Mouse (Mus musculus) embryonic fibroblast, embryonic 13.5 days (primary cell): Measurements from ENCODE around the gene Trim17. TPM values are rescaled to one million over a fixed set of nuclear protein-coding genes. Genes with fewer than 3 reads are reported as not detected.

ENCODE experiments used
- H3K27ac ChIP-seq: 2 replicates; pipeline ENCODE4 v1.5.1; 2012; ENCODE audit warnings: low read length, control low read depth, inconsistent platforms; ENCODE audit not compliant: insufficient read depth
- H3K4me1 ChIP-seq: 2 replicates; pipeline ENCODE4 v1.6.1; 2011; ENCODE audit warnings: low read length; ENCODE audit not compliant: control insufficient read depth, insufficient read depth
- H3K4me3 ChIP-seq: 2 replicates; pipeline ENCODE4 v1.5.1; 2011; ENCODE audit warnings: mild to moderate bottlenecking, control low read depth, low read length; ENCODE audit not compliant: insufficient read depth
- CTCF ChIP-seq: IDR thresholded peaks from 2 replicates; pipeline ENCODE4 v1.5.1; 2011; ENCODE audit warnings: mild to moderate bottlenecking, control low read depth, low read length, moderate library complexity, borderline replicate concordance; ENCODE audit not compliant: insufficient read depth
- POLR2A ChIP-seq: IDR thresholded peaks from 2 replicates; pipeline ENCODE4 v1.6.1; 2011; ENCODE audit warnings: low read depth, mild to moderate bottlenecking, control low read depth, low read length, moderate library complexity
- polyA plus RNA-seq: library from polyadenylated mRNA; stranded (reverse); fragments of >200 nt; gene quantifications from 2 replicates; pipeline ENCODE4 v1.2.4, GENCODE M21; 2011; ENCODE audit warnings: low read depth; ENCODE audit not compliant: missing spikeins, insufficient read length

The Trim17 gene
- polyA plus RNA-seq = not detected in 2 replicates

DNA sequence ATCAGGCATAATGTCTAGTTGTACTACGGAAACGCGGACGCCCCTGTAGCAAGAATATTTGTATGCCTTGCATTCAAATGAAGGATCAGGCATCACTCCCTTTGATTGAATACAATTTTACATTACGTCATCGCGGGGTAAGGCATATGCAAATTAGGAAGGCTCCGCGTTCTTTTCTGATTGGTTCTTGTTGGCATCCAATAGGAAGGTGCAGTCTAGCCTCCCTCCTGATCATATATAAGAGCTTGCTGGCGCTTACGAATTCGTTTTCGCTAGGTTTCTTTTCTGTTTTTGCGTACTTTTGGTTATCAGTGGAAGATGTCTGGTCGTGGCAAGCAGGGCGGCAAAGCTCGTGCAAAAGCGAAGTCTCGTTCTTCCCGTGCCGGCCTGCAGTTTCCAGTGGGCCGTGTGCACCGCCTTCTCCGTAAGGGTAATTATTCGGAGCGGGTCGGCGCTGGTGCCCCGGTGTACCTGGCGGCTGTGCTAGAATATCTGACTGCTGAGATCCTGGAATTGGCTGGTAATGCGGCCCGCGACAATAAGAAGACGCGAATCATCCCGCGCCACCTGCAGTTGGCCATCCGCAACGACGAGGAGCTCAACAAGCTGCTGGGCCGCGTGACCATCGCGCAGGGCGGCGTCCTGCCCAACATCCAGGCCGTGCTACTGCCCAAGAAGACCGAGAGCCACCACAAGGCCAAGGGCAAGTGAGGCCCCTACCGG is at the start of gene Trim17, which contains the start of gene Hist3h2a:
Gene Trim17, plus strand, starts transcription at position 266 of the 723 bp plus-strand sequence.
Gene Hist3h2a, plus strand, starts transcription at position 266 of the 723 bp plus-strand sequence.
- 0 out of 2 replicates have a peak, but pooled peaks cover 6% of the 10 kb centered on the region for H3K4me1 ChIP-seq
- peak within 1 kb of the TSS; percentile 91 for H3K4me3 ChIP-seq
- peak within 1 kb of the TSS; percentile 82 for H3K27ac ChIP-seq
- TF ChIP-seq CTCF (peak; percentile 39; the same call in 1 of the 2 replicates), POLR2A (peak; percentile 100)

DNA sequence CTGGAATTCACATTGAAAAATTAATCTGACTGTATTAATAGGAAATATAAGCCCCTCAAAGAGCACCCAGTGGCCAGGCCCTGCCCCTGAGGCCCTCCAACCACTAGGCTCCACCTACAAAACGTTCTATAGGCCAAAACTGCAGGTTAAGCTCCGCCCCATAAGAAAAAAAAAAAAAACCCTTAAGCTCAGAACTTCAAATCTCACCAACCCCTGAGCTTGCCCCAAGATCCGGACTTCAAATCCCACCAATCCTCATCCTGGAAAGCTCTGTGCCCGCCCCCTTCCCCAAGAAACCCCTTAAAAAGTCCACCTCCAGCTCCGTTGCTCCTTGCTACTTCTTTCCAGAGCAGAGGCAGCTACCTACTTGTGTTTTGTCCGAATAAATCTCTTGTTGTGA is 49.6 kb upstream of the Trim17 start:
- peaks cover 3% of the 10 kb centered on the region; the same call in 1 of the 2 replicates for H3K4me1 ChIP-seq
- H3K4me3 ChIP-seq = no peak overlapping the region
- TF ChIP-seq CTCF (no peak), POLR2A (no peak)
- no peak overlapping the region for H3K27ac ChIP-seq

DNA sequence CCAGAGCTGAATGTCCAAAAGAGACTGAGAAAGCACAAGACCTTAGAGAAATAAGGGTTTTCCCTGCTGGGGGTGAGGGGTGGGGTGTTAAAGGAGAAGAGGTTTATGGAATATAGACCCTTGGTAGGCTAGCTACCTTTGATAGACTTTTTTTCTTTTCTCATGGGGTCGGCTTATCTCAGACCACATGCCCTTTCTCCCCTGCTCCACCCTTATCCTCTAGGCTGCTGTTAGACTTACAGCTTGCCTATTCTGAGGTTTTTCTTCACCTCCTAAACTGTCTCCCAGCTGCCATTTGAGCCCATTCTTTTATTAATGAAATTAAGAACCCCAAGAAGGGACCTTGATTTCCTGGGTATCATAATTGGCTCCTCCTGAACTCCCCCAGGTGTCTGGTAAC is 40.7 kb upstream of the Trim17 start:
- no peak overlapping the region for H3K4me3 ChIP-seq
- TF ChIP-seq CTCF = no peak
- no peak for TF ChIP-seq POLR2A

DNA sequence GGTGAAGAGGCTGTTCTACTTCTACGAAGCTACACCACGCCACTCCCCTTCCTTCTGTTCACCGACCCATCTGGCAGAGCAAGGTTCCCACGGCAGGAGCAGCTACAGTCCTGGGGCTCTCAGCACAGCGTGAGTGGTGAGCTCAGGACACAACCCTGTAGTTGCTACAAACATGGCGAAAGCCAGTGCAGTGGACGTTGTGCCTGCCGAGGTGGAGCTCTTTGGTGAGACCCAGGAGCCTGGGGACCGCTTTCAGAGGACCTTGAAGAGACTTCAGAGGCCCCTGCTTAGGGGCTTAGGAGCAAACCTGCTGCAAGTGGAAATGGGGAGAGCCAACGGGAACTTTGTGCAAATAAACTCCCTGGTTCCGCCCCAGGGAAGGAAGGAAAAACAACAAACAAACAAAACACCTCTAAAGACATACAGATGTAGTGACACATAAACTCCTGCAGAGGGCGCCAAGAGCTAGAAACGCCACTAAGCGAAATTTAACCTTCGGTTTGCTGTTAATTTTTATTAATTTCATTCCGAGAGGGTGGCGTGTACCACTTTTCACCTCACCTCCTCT is 39.9 kb upstream of the Trim17 start:
- TF ChIP-seq CTCF = no peak
- no peak for TF ChIP-seq POLR2A
- H3K27ac ChIP-seq = no peak overlapping the region
- H3K4me3 ChIP-seq = no peak overlapping the region
- H3K4me1 ChIP-seq = no peaks in the 10 kb centered on the region

More for the DNA sequence above, 40.7 kb upstream of the Trim17 start:
- Histone ChIP-seq H3K27ac (no peak overlapping the region), H3K4me1 (no peaks in the 10 kb centered on the region)

DNA sequence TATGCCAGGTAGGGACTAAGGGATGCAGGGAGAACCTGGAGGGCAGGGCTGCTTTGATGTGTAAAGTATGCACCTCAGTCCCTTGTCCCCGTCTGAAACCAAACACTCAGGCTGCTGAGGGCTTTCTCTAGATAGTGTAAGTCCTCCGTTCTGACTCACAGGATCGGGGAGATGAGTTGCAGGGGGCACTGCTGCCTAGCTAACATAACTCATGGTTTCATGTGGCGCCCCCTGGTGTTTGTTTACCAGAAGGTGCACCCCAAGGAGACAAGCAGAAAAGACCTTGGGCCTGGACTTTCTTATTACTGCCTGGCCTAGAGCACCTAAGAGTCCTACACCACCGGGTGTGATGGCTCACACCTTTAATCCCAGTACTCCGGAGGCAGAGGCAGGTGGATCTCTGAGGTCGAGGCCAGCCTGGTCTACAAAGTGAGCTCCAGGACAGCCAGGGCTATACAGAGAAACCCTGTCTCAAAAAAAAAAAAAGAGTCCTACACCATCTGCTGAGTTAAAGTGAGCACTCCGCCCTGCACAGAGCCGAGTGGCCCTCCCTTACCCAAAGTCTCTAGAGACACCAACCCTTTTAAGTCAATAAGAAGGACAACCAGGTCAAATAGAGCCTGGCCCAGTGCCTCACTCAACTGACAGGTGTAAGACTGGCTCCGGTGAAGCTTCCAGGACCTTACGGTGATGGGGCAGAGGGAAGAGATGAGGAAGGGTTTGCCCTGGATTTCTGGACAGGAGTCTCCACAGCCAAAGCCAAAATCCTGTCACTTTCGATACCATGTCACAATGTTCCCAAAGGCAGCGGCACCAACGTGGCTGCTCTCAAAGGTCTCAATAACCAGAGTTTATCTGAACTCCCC is 37.4 kb upstream of the Trim17 start:
- TF ChIP-seq CTCF = no peak
- no peak for TF ChIP-seq POLR2A
- no peak overlapping the region for H3K27ac ChIP-seq
- no peaks in the 10 kb centered on the region for H3K4me1 ChIP-seq
- H3K4me3 ChIP-seq = no peak overlapping the region

DNA sequence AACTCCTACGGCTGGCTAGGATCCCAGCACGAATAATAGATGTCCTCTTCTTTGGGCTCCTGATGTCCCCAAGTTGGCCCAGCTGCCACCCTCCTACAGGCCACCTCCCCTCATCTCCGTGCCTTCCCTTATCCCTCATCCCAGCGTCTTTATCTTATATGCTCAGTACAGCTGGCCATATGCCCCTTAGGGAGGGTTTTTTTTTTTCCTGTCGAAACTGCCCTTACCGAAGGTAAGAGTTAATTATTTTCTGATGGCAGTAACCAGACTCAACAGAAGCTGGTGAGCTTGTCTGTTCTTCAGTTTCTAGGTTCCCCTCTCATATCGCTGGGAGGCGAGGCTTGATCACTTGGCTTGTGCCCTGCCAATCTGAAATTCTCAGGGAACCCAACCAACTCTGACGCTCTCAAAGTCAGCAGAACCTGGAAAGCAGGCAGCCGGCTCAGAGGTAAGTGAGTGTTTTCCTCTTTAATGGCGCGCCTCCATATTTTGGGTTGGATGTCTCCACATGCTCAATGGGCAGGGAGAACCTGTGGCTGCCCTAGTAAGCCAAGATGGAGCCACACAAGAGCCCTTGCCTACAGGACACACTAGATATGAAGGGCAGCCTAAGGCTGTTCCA is 36.6 kb upstream of the Trim17 start, which contains the start of gene Btnl10:
Gene Btnl10, plus strand, starts transcription at position 164 of the 622 bp plus-strand sequence.
- Histone ChIP-seq H3K4me3 (no peak within 1 kb of the TSS), H3K4me1 (no peaks in the 10 kb centered on the region), H3K27ac (no peak within 1 kb of the TSS)
- no peak for TF ChIP-seq CTCF
- no peak for TF ChIP-seq POLR2A

DNA sequence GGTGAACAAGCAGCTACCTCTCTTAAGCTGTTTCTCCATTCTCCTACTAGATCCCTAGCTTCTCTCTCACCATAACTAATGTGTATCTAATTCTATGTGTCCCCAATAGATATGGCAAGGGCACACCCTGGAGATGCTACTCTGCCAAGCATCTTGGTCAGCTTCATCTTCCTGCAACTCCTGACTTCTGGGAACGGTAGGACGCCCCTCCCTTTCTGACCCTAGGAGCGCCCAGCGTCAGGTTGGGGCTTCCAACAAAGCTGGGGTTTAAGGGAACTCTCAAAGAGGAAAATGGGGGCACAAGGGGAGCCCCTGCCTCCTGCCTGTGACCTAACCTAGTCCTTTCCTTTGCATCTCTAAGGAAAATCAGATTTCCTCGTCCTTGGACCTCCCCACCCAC is 35.7 kb upstream of the Trim17 start:
- no peak for TF ChIP-seq POLR2A
- no peak for TF ChIP-seq CTCF
- Histone ChIP-seq H3K27ac (no peak overlapping the region), H3K4me3 (no peak overlapping the region), H3K4me1 (no peaks in the 10 kb centered on the region)

DNA sequence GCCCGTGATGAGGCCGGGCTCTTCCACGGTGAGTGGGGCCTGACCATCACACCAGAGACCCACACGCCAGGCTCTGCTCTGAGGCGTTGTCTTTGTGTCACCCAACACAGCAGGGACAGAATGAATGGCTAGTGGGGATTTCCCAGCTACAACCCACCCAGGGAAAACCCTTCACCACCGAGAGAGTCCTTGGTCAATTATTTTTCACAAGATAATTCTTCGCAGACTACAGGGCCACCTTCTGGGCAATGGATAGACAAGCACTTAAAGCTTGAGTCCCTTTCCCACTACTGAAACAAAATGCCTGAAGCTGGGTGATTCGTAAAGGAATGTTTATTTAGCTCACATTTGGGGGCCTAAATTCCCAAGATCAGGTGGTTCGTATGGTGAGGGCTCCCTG is 32.1 kb upstream of the Trim17 start:
- Histone ChIP-seq H3K4me1 (no peaks in the 10 kb centered on the region), H3K27ac (no peak overlapping the region), H3K4me3 (no peak overlapping the region)
- no peak for TF ChIP-seq CTCF
- TF ChIP-seq POLR2A = no peak

DNA sequence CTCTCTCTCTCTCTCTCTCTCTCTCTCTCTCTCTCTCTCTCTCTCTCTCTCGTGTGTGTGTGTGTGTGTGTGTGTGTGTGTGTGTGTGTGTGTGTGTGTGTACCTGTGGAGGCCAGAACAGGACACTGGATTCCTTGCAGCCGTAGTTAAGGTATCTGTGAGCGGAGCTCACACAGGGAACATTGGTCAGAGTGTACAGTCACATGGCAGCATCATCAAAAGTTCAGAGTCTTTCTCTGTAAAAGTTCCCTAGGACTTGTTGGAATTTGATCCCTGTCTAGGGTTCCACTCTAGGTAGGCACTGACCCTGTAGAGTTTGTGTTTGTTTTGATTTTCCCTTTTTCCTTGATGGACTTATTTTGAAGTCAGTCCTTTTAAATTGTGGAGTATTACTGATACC is 27.8 kb upstream of the Trim17 start:
- Histone ChIP-seq H3K4me1 (no peaks in the 10 kb centered on the region), H3K27ac (no peak overlapping the region), H3K4me3 (no peak overlapping the region)
- TF ChIP-seq CTCF (no peak), POLR2A (no peak)
